Mouse (Mus musculus) embryonic fibroblast, embryonic 13.5 days (primary cell): ENCODE results near the gene Prepl. TPM values are rescaled to one million over a fixed set of nuclear protein-coding genes. Genes with fewer than 3 reads are reported as not detected.

Source experiments
- H3K27ac ChIP-seq: 2 replicates; pipeline ENCODE4 v1.5.1; 2012; ENCODE audit warnings: low read length, control low read depth, inconsistent platforms; ENCODE audit not compliant: insufficient read depth
- H3K4me1 ChIP-seq: 2 replicates; pipeline ENCODE4 v1.6.1; 2011; ENCODE audit warnings: low read length; ENCODE audit not compliant: control insufficient read depth, insufficient read depth
- H3K4me3 ChIP-seq: 2 replicates; pipeline ENCODE4 v1.5.1; 2011; ENCODE audit warnings: mild to moderate bottlenecking, control low read depth, low read length; ENCODE audit not compliant: insufficient read depth
- CTCF ChIP-seq: IDR thresholded peaks from 2 replicates; pipeline ENCODE4 v1.5.1; 2011; ENCODE audit warnings: mild to moderate bottlenecking, control low read depth, low read length, moderate library complexity, borderline replicate concordance; ENCODE audit not compliant: insufficient read depth
- POLR2A ChIP-seq: IDR thresholded peaks from 2 replicates; pipeline ENCODE4 v1.6.1; 2011; ENCODE audit warnings: low read depth, mild to moderate bottlenecking, control low read depth, low read length, moderate library complexity
- polyA plus RNA-seq: library from polyadenylated mRNA; stranded (reverse); fragments of >200 nt; gene quantifications from 2 replicates; pipeline ENCODE4 v1.2.4, GENCODE M21; 2011; ENCODE audit warnings: low read depth; ENCODE audit not compliant: missing spikeins, insufficient read length

Gene Prepl
- polyA plus RNA-seq, 1 experiment: 60.7 TPM

GRCm38 (mm10) chr17:85091762-85092161 is 1.7 kb upstream of the Prepl start:
- TF ChIP-seq CTCF (no peak), POLR2A (no peak)
- no peak overlapping the region for H3K4me3 ChIP-seq
- no peak overlapping the region for H3K27ac ChIP-seq
- no peaks in the 10 kb centered on the region for H3K4me1 ChIP-seq

- no peak for TF ChIP-seq CTCF
- no peak for TF ChIP-seq POLR2A
- peak overlapping the region; percentile 52; the same call in 1 of the 2 replicates for H3K27ac ChIP-seq
- peak overlapping the region; percentile 95 for H3K4me3 ChIP-seq
- H3K4me1 ChIP-seq: no peaks in the 10 kb centered on the region
These were observed 420 bp downstream of the Prepl start for GRCm38 (mm10) chr17:85089621-85090020.

- peak overlapping the region; percentile 4; the same call in 1 of the 2 replicates for H3K4me3 ChIP-seq
- TF ChIP-seq CTCF (no peak), POLR2A (no peak; the same call in 1 of the 2 replicates)
- H3K27ac ChIP-seq: peak overlapping the region; percentile 52; the same call in 1 of the 2 replicates
- H3K4me1 ChIP-seq: no peaks in the 10 kb centered on the region
These were observed 1.0 kb downstream of the Prepl start for GRCm38 (mm10) chr17:85089011-85089410.

- Histone ChIP-seq H3K27ac (no peak overlapping the region), H3K4me1 (no peaks in the 10 kb centered on the region), H3K4me3 (no peak overlapping the region)
- TF ChIP-seq POLR2A: no peak
- no peak for TF ChIP-seq CTCF
These were observed 1.6 kb downstream of the Prepl start for GRCm38 (mm10) chr17:85088401-85088800.

- no peak for TF ChIP-seq CTCF
- no peak for TF ChIP-seq POLR2A
- H3K4me1 ChIP-seq: no peaks in the 10 kb centered on the region
- H3K27ac ChIP-seq: no peak overlapping the region
- H3K4me3 ChIP-seq: no peak overlapping the region
These were observed 2.5 kb downstream of the Prepl start for GRCm38 (mm10) chr17:85087591-85087990.

GRCm38 (mm10) chr17:85086501-85086900 is 3.5 kb downstream of the Prepl start:
- TF ChIP-seq POLR2A: no peak
- TF ChIP-seq CTCF: no peak
- no peaks in the 10 kb centered on the region for H3K4me1 ChIP-seq

GRCm38 (mm10) chr17:85085335-85085734 is 4.7 kb downstream of the Prepl start:
- Histone ChIP-seq H3K27ac (no peak overlapping the region), H3K4me3 (no peak overlapping the region), H3K4me1 (no peaks in the 10 kb centered on the region)
- TF ChIP-seq CTCF (no peak), POLR2A (no peak)

More at GRCm38 (mm10) chr17:85086501-85086900, 3.5 kb downstream of the Prepl start:
- no peak overlapping the region for H3K27ac ChIP-seq
- no peak overlapping the region for H3K4me3 ChIP-seq

- Histone ChIP-seq H3K27ac (no peak overlapping the region), H3K4me3 (no peak overlapping the region), H3K4me1 (no peaks in the 10 kb centered on the region)
- TF ChIP-seq CTCF (no peak), POLR2A (no peak)
These were observed 9.3 kb downstream of the Prepl start for GRCm38 (mm10) chr17:85080781-85081180.

GRCm38 (mm10) chr17:85079276-85079675 is 10.8 kb downstream of the Prepl start:
- no peak for TF ChIP-seq POLR2A
- no peak for TF ChIP-seq CTCF
- H3K27ac ChIP-seq: no peak overlapping the region
- H3K4me1 ChIP-seq: no peaks in the 10 kb centered on the region
- H3K4me3 ChIP-seq: no peak overlapping the region

- Histone ChIP-seq H3K4me3 (no peak overlapping the region), H3K4me1 (no peaks in the 10 kb centered on the region), H3K27ac (no peak overlapping the region)
- TF ChIP-seq POLR2A: no peak
- TF ChIP-seq CTCF: no peak
These were observed 16.0 kb downstream of the Prepl start for GRCm38 (mm10) chr17:85074083-85074482.

- H3K27ac ChIP-seq: no peak overlapping the region
- TF ChIP-seq POLR2A (no peak), CTCF (no peak)
- H3K4me1 ChIP-seq: no peaks in the 10 kb centered on the region
- H3K4me3 ChIP-seq: no peak overlapping the region
These were observed 16.8 kb downstream of the Prepl start for GRCm38 (mm10) chr17:85073214-85073613.
